ENCODE assay signal across 10 mouse cellular contexts in genomic region chr3:98106115-98106514, GRCm38 (mm10). TPM values are rescaled to one million over a fixed set of nuclear protein-coding genes. Genes with fewer than 3 reads are reported as not detected.
DNase-seq lines count a peak whose midpoint lies in the region; ATAC-seq lines count a peak whose summit lies in the region.
"Had no signal": no experiment of that assay in that cellular context is flagged by ENCODE, and none has a peak within 500 bp of the region (broad histone marks: within the 10 kb centered on the region; RNA-seq: fewer than 3 reads in every experiment).

No protein-coding gene starts in this region.

- H3K27ac ChIP-seq in intestine, embryonic 16.5 days (ENCODE audit: low read length), result peak overlapping the region; percentile 14; the same call in 1 of the 2 replicates
- H3K27ac ChIP-seq in intestine, embryonic 15.5 days, result no peak overlapping the region
- peak overlapping the region; percentile 73 for H3K27ac ChIP-seq in embryonic facial prominence, embryonic 13.5 days
- peak overlapping the region; percentile 76; the same call in 1 of the 2 replicates for H3K27ac ChIP-seq in hindbrain, embryonic 12.5 days
- H3K27ac ChIP-seq in midbrain, embryonic 13.5 days, result peak overlapping the region; percentile 68

- peaks cover 10% of the 10 kb centered on the region for H3K9me3 ChIP-seq in intestine, embryonic 16.5 days (ENCODE audit: control insufficient read depth, low read length)
- H3K9me3 ChIP-seq in intestine, embryonic 15.5 days, result no peaks in the 10 kb centered on the region
- no peaks in the 10 kb centered on the region for H3K9me3 ChIP-seq in embryonic facial prominence, embryonic 13.5 days
- peaks cover 9% of the 10 kb centered on the region; the same call in 1 of the 2 replicates for H3K9me3 ChIP-seq in hindbrain, embryonic 12.5 days (replicated peaks)
- no peaks in the 10 kb centered on the region for H3K9me3 ChIP-seq in midbrain, embryonic 13.5 days

- no peak for DNase-seq in retina, embryonic 14.5 days (ENCODE audit: low spot score)
- DNase-seq in frontal cortex, postnatal 25 days (ENCODE audit: low spot score in 2 of 2), result no peak
- DNase-seq in frontal cortex, adult 2 months (ENCODE audit: extremely low spot score in 1 of 2, low spot score in 1 of 2), result no peak
- DNase-seq: spleen, adult 18-20 months had no signal

- ATAC-seq in intestine, embryonic 16.5 days, result peak; percentile 63; the same call in 1 of the 2 replicates
- ATAC-seq in intestine, embryonic 15.5 days, result no peak; the same call in 1 of the 2 replicates
- no peak for ATAC-seq in embryonic facial prominence, embryonic 13.5 days (ENCODE audit: insufficient number of reproducible peaks, insufficient read depth, low FRiP score, low TSS enrichment, low read depth)
- ATAC-seq in hindbrain, embryonic 12.5 days (ENCODE audit: low FRiP score), result no peak
- no peak for ATAC-seq in midbrain, embryonic 13.5 days

- no peaks in the 10 kb centered on the region for H3K27me3 ChIP-seq in intestine, embryonic 16.5 days (replicated peaks; ENCODE audit: control insufficient read depth, insufficient read depth, low read length)
- H3K27me3 ChIP-seq in intestine, embryonic 15.5 days (replicated peaks), result no peaks in the 10 kb centered on the region
- H3K27me3 ChIP-seq in embryonic facial prominence, embryonic 13.5 days, result no peaks in the 10 kb centered on the region
- peaks cover 3% of the 10 kb centered on the region for H3K27me3 ChIP-seq in hindbrain, embryonic 12.5 days
- no peaks in the 10 kb centered on the region for H3K27me3 ChIP-seq in midbrain, embryonic 13.5 days

- peaks cover 18% of the 10 kb centered on the region for H3K36me3 ChIP-seq in intestine, embryonic 16.5 days (ENCODE audit: control insufficient read depth, insufficient read depth, low read length)
- peaks cover 39% of the 10 kb centered on the region for H3K36me3 ChIP-seq in intestine, embryonic 15.5 days
- peaks cover 85% of the 10 kb centered on the region for H3K36me3 ChIP-seq in embryonic facial prominence, embryonic 13.5 days
- H3K36me3 ChIP-seq in hindbrain, embryonic 12.5 days, result peaks cover 38% of the 10 kb centered on the region
- peaks cover 22% of the 10 kb centered on the region for H3K36me3 ChIP-seq in midbrain, embryonic 13.5 days

- no peak overlapping the region for H3K4me3 ChIP-seq in intestine, embryonic 16.5 days (ENCODE audit: low read length)
- no peak overlapping the region for H3K4me3 ChIP-seq in intestine, embryonic 15.5 days (replicated peaks)
- no peak overlapping the region for H3K4me3 ChIP-seq in embryonic facial prominence, embryonic 13.5 days
- H3K4me3 ChIP-seq in hindbrain, embryonic 12.5 days, result no peak overlapping the region
- no peak overlapping the region for H3K4me3 ChIP-seq in midbrain, embryonic 13.5 days (replicated peaks)

- peaks cover 16% of the 10 kb centered on the region; the same call in 1 of the 2 replicates for H3K4me1 ChIP-seq in intestine, embryonic 16.5 days (ENCODE audit: control insufficient read depth, insufficient read depth, low read length)
- peaks cover 19% of the 10 kb centered on the region for H3K4me1 ChIP-seq in intestine, embryonic 15.5 days (replicated peaks)
- peaks cover 59% of the 10 kb centered on the region for H3K4me1 ChIP-seq in embryonic facial prominence, embryonic 13.5 days
- H3K4me1 ChIP-seq in hindbrain, embryonic 12.5 days, result peaks cover 36% of the 10 kb centered on the region
- H3K4me1 ChIP-seq in midbrain, embryonic 13.5 days (replicated peaks), result peaks cover 34% of the 10 kb centered on the region

- no peak overlapping the region for H3K9ac ChIP-seq in intestine, embryonic 16.5 days (ENCODE audit: low read depth, low read length)
- no peak overlapping the region for H3K9ac ChIP-seq in intestine, embryonic 15.5 days
- no peak overlapping the region for H3K9ac ChIP-seq in embryonic facial prominence, embryonic 13.5 days
- H3K9ac ChIP-seq in hindbrain, embryonic 12.5 days, result no peak overlapping the region
- no peak overlapping the region for H3K9ac ChIP-seq in midbrain, embryonic 13.5 days (replicated peaks)

- no peak overlapping the region for H3K4me2 ChIP-seq in intestine, embryonic 16.5 days (ENCODE audit: low read depth, low read length)
- H3K4me2 ChIP-seq in intestine, embryonic 15.5 days (replicated peaks), result no peak overlapping the region
- no peak overlapping the region for H3K4me2 ChIP-seq in embryonic facial prominence, embryonic 13.5 days
- H3K4me2 ChIP-seq in hindbrain, embryonic 12.5 days (replicated peaks), result no peak overlapping the region
- no peak overlapping the region for H3K4me2 ChIP-seq in midbrain, embryonic 13.5 days (replicated peaks)

- 56% methylated on average over 4 of the region's 4 CpGs for WGBS in intestine, embryonic 16.5 days
- 66% methylated on average over 4 of the region's 4 CpGs for WGBS in intestine, embryonic 15.5 days
- 54% methylated on average over 4 of the region's 4 CpGs for WGBS in embryonic facial prominence, embryonic 13.5 days
- WGBS in hindbrain, embryonic 12.5 days, result 66% methylated on average over 4 of the region's 4 CpGs
- 79% methylated on average over 4 of the region's 4 CpGs for WGBS in midbrain, embryonic 13.5 days

RNA-seq across cellular contexts. Expression of gene Adam30, which starts 54.3 kb away (rescaled TPM):
- polyA plus RNA-seq in intestine, embryonic 16.5 days (2015; fragmentation: Nextera tagmentation; extraction: Ambion mirVana), result not detected in 2 replicates
- polyA plus RNA-seq in intestine, embryonic 15.5 days (2015; fragmentation: Nextera tagmentation; extraction: Ambion mirVana), result not detected in 2 replicates
- 0.33 TPM in 1 of 2 replicates, not detected in the other for polyA plus RNA-seq in embryonic facial prominence, embryonic 13.5 days (2015; fragmentation: Nextera tagmentation; extraction: Ambion mirVana)
- polyA plus RNA-seq in hindbrain, embryonic 12.5 days (2016; fragmentation: Nextera tagmentation; extraction: Ambion mirVana), result not detected in 2 replicates
- not detected in 2 replicates for polyA plus RNA-seq in midbrain, embryonic 13.5 days (2015; fragmentation: Nextera tagmentation; extraction: Ambion mirVana)
- polyA plus RNA-seq in frontal cortex, adult 2 months (2012; rRNA removed), result not detected in 2 replicates
- polyA plus RNA-seq: cortical plate, adult 2 months had no signal
